Mouse (Mus musculus) layer of hippocampus, adult 2 months (tissue): ENCODE data around the gene Ift52. TPM values are rescaled to one million over a fixed set of nuclear protein-coding genes. Genes with fewer than 3 reads are reported as not detected.
A peak's percentile ranks its signal among the peaks of the same experiment; 100 is the strongest.

Source experiments
- DNase-seq, 2 experiments: peaks; one replicate each; pipeline ENCODE4 v3.0.0; 2022; ENCODE audit warnings: low spot score in 2 of 2
- H3K27ac ChIP-seq: fragments of 200-600 bp; 2 replicates; pipeline ENCODE4 v1.8.1; 2022
- H3K4me3 ChIP-seq: fragments of 200-600 bp; 2 replicates; pipeline ENCODE4 v1.8.1; 2022; ENCODE audit warnings: mild to moderate bottlenecking
- CTCF ChIP-seq: fragments of 200-600 bp; conservative IDR thresholded peaks from 2 replicates; pipeline ENCODE4 v1.8.1; 2022; ENCODE audit warnings: antibody characterized with exemption, mild to moderate bottlenecking, moderate library complexity
- total RNA-seq, 2 experiments: library from RNA; stranded (reverse); gene quantifications; 2 replicates each; pipeline ENCODE4 v1.2.3; 2021

The Ift52 gene
- total RNA-seq, 2 experiments from 2014 or later = 28.4 to 31.3 TPM

GRCm38 (mm10) chr2:162988235-162988634, 28.9 kb upstream of the Ift52 start:
- no peak for TF ChIP-seq CTCF
- no peak overlapping the region for H3K4me3 ChIP-seq
- no peak for DNase-seq
- no peak overlapping the region for H3K27ac ChIP-seq

DNA sequence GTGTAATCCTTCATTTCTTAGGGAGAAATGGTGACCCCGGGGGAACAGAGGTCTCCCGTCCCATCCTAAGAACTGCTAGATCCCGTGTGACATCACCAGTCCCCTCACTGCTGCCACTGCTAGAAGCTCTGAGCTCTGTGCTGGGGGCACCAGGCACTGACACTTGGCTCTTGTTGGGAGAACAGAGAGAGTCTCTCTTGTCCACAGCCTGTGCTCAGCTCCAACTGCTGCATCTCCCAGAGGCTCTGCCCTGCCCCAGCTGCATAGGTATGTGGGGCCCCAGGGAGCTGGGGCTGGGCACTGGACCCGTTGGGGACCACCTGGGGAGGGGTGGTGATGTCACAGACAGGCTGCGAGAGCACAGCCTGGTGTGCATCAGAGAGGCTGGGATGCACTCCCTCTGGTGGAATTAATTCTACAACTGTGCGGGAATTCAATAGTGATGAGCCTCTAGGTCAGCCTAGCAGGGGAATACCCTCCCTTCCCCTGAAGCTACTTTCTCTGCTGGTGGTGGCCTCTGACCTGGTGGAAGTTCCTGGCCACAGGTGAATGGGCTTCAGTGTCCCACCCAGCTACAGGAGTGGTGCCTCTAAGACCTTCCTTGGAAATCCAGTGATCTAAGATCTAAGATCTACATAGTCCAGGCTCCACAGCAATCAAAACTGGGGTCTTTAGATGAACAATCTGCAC, 25.6 kb upstream of the Ift52 start:
- TF ChIP-seq CTCF = peak; percentile 43
- no peak overlapping the region; the same call in 1 of the 2 replicates for H3K4me3 ChIP-seq
- peak overlapping the region; percentile 55; the same call in 1 of the 2 replicates for H3K27ac ChIP-seq
- DNase-seq = no peak

DNA sequence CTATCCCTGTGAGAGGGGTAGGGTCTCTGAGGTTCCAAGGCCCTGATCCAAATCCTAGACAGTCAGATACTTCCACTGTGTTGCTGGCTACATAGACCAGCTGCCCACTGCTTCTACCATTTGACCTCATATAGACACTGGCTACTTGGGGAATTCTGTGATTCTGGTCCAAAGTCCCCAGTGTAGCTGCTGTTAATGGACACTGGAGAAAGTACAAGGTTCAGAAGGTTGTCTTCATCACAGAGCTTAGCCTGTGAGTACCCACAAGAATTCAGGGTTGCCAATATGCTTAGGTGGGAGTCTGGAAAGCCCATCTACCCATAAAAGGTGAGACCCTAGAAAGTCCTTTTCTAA, 25.1 kb upstream of the Ift52 start:
- H3K27ac ChIP-seq = peak overlapping the region; percentile 55; the same call in 1 of the 2 replicates
- no peak for TF ChIP-seq CTCF

GRCm38 (mm10) chr2:162993881-162994616, 23.1 kb upstream of the Ift52 start:
- H3K4me3 ChIP-seq = no peak overlapping the region
- DNase-seq = no peak
- no peak for TF ChIP-seq CTCF
- H3K27ac ChIP-seq = no peak overlapping the region

More for the DNA sequence above, 25.1 kb upstream of the Ift52 start:
- DNase-seq = no peak
- H3K4me3 ChIP-seq = no peak overlapping the region

GRCm38 (mm10) chr2:162998528-162999230, 18.5 kb upstream of the Ift52 start:
- H3K27ac ChIP-seq = no peak overlapping the region
- DNase-seq = peak; percentile 54 to 78
- H3K4me3 ChIP-seq = peak overlapping the region; percentile 6; the same call in 1 of the 2 replicates
- peak; percentile 99 for TF ChIP-seq CTCF

DNA sequence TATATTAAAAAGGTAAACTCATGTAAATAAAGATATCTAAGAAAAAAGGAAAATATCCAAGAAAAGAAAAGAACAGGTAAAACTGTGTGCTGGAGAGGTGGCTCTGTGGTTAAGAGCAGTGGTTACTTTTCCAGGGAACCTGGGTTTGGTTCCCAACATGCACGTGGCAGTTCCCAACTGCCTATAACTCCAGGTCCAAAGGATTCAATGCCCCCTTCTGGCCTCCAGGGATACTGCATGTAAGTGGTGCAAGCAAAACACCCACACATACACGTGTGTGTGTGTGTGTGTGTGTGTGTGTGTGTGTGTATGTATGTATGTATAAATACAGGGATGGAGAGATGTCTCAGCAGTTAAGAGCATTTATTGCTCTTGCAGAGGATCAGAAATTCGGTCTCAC, 17.4 kb upstream of the Ift52 start:
- TF ChIP-seq CTCF = peak; percentile 77
- Histone ChIP-seq H3K4me3 (no peak overlapping the region), H3K27ac (no peak overlapping the region)
- DNase-seq = peak in 1 of 2 experiments; percentile 40

- DNase-seq = no peak
- no peak overlapping the region for H3K27ac ChIP-seq
- H3K4me3 ChIP-seq = no peak overlapping the region
- no peak for TF ChIP-seq CTCF
Measured at GRCm38 (mm10) chr2:163001071-163001470, 16.1 kb upstream of the Ift52 start.

- no peak for TF ChIP-seq CTCF
- no peak overlapping the region for H3K27ac ChIP-seq
- DNase-seq = no peak
- no peak overlapping the region for H3K4me3 ChIP-seq
Measured at GRCm38 (mm10) chr2:163007299-163007698, 9.9 kb upstream of the Ift52 start.

DNA sequence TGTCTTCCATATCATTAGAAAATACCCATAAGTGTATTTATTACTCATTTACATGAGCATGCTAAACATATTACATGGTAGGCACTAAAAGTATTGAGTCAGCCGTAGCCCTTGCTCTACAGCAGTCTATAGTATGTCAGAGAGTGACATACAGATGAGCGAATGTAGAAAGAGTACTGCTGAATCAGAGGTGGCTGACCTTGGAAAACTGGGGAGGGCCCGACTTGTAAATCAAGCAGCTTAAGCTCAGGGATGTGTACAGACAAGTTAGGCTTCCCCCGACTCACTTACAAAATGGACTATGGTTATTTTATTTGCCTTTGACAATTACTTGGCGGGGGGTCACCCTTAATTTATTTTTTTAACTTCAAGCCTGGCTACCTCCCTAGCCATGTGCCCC, 14.1 kb downstream of the Ift52 start:
- DNase-seq = no peak
- no peak overlapping the region for H3K27ac ChIP-seq
- no peak overlapping the region for H3K4me3 ChIP-seq
- no peak for TF ChIP-seq CTCF

DNA sequence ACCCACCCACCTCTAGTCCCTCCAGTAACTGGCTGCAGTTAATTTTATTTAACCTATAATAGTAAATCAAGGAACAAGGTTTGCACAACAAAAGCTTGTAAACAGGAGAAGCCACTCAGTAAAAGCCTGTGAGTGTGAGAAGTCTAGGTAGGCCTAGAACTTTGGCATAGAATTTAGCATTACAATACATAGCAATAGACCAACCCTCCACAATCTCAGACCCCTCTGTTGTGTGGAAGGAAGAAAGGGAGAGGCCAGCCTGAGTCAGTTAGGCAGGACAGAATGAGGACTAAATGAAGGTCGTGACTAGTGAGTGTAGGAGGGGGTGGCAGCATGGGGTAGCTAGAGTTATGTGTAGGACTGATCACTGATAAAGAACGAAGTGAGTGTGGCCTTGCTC, 14.6 kb downstream of the Ift52 start:
- Histone ChIP-seq H3K27ac (no peak overlapping the region), H3K4me3 (no peak overlapping the region)
- no peak for DNase-seq
- no peak for TF ChIP-seq CTCF

GRCm38 (mm10) chr2:163032622-163033021, 15.5 kb downstream of the Ift52 start:
- no peak for DNase-seq

GRCm38 (mm10) chr2:163039940-163040339, 22.8 kb downstream of the Ift52 start:
- H3K4me3 ChIP-seq = no peak overlapping the region
- no peak for TF ChIP-seq CTCF
- no peak for DNase-seq
- no peak overlapping the region for H3K27ac ChIP-seq

More at GRCm38 (mm10) chr2:163032622-163033021, 15.5 kb downstream of the Ift52 start:
- Histone ChIP-seq H3K27ac (no peak overlapping the region), H3K4me3 (no peak overlapping the region)
- TF ChIP-seq CTCF = no peak

DNA sequence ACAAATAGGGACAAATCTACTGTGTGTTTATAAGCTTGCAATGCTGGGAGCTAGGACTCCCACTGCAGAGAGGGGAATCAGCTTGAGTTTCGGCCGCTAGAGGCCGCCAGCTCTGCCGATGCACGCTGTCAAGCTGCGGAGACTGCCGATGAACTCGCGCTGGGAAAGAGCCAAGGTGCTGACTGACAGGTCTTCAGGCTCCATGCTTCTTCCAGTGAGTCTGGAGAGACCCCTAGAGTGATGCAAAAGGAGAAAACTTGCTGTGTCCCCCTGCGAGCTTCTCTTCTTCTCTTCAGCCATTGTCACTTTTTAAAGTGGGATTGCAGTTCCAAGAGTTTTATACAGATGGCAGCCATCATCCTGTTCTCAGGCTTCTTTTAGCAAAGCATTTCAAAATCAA, 31.0 kb downstream of the Ift52 start:
- H3K4me3 ChIP-seq = peak overlapping the region; percentile 50
- DNase-seq = peak; percentile 60 to 75
- peak; percentile 96 for TF ChIP-seq CTCF

More for the DNA sequence above, 31.0 kb downstream of the Ift52 start:
- no peak overlapping the region for H3K27ac ChIP-seq
